Mouse (Mus musculus): ENCODE measurements at regions not wholly inside any gene's neighbourhood (a gene's known extent, or its start where the extent isn't known, plus 50 kb on each side); places are given as distances from the start of the nearest gene placed in this dataset.

DNA sequence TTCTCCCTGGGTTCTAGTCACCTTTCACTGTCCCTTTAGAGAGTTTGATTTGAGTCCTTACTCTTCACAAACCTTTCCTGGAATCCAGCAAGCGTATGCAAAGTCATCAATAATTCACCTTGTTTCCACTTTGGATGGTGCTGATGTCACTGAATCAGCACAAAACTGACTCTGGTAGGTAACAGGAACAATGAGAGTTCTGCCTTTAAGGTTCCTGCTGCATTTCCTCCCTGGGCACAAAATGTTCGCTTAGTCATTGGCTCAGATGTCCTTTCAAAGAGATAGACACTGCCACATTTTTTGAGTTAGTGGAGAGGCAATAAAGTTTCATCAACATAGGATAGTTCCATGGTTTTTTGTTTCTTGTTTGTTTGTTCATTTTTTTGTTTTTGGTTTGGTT is 664.4 kb upstream of the Tbl1xr1 start:
- TF ChIP-seq E2F4 (IDR thresholded peaks at IDR 0.05; ENCODE audit: insufficient read depth) (no peak), POLR2A (IDR thresholded peaks at IDR 0.05; ENCODE audit: insufficient read length, low read depth) (no peak)
